Mouse (Mus musculus): ENCODE measurements around the gene Pomgnt1. TPM values are rescaled to one million over a fixed set of nuclear protein-coding genes. Genes with fewer than 3 reads are reported as not detected.
A peak's percentile ranks its signal among the peaks of the same experiment; 100 is the strongest.

Gene Pomgnt1
- total RNA-seq (2021): 10 to 100 TPM; 69.3 to 71.5 TPM
- long read RNA-seq, experiment 1, transcript Pomgnt1-203 (22 exons, 2,719 nt): major isoform, 195 of 223 reads
- long read RNA-seq, experiment 1, partial matches to known transcripts: 5 of 223 reads
- long read RNA-seq, experiment 1, other reads (novel, unspliced or antisense): 23 of 223 reads
- long read RNA-seq, experiment 2, transcript Pomgnt1-203 (22 exons, 2,719 nt): major isoform, 147 of 185 reads
- long read RNA-seq, experiment 2, partial matches to known transcripts: 6 of 185 reads
- long read RNA-seq, experiment 2, other reads (novel, unspliced or antisense): 29 of 185 reads

DNA sequence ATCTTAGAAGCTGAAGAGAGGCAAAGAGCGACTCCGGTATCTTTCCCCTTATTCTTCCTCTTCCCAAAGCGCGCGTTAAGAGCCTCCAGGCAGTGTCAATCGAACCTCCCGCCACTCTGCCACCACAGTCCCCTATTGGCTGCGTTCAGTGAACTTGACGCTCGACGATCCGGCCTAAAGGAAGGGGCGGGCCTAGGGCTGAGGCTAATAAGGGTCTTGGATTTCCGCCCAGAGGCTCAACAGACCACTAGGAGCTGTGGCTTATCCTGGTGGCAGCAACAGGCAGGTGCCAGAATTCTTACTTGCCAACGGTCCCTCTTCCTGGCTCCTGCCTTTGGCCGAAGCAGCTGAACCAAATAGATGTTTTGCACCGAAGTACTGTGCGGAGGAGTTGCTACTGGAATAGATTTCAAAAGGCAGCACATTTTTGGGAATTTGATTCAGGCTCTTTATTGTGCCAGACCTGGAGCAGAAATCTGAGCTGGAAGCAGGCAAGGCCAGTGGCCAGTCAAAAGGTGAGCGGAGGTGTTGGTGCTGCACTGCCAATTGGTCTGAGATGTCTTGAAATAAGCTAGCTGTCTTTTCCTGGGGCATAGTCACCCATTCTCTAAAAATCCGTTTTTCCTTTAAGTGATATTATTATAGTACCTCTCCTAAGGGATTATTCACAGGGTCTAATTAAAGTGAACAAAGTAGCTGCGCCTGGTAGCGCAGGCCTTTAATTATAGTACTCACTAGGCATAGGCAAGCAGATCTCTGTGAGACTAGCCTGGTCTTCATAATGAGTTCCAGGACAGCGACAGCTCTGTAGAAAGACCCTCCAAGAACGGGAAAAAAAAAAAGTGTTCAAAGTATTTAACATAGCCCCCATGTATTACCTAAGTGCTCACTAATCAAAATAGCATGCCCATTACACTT, at the start of gene Pomgnt1, which contains the start of gene Rad54l:
TSS of gene Pomgnt1 (plus strand) at position 239 of the 918 bp plus-strand sequence.
TSS of gene Rad54l (minus strand) at position 89 of the 918 bp plus-strand sequence.
- intact Hi-C loops (cut with DNase I): no loop called here
- peak; percentile 74 to 80 for DNase-seq (ENCODE audit: low spot score in 2 of 2)

DNA sequence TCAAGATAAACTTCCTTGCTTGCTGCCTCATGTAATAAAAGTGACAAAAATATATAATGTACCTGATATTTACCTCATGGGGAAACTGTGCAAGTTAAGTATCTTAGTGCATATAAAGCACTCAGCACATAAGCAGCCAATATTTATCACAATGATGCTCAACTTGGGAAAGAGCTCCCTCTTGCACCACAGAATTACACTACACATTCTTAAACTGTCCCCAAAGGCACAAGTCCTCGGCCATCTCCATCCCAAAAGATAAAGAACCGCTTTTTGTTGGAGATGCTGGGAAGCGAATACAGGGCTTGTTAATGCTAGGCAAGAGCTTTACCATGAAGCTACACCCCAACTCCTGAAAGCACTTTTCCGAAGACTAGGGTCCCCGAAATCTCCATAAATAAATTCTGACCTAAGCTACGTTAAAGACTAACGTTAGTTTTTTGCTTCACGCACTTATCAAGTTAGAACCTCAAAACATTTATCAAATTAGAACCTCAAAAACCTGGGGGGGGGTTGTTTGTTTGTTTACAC, 49.4 kb upstream of the Pomgnt1 start:
- intact Hi-C loops (cut with DNase I): no loop called here
- no peak for DNase-seq (ENCODE audit: low spot score in 2 of 2)

DNA sequence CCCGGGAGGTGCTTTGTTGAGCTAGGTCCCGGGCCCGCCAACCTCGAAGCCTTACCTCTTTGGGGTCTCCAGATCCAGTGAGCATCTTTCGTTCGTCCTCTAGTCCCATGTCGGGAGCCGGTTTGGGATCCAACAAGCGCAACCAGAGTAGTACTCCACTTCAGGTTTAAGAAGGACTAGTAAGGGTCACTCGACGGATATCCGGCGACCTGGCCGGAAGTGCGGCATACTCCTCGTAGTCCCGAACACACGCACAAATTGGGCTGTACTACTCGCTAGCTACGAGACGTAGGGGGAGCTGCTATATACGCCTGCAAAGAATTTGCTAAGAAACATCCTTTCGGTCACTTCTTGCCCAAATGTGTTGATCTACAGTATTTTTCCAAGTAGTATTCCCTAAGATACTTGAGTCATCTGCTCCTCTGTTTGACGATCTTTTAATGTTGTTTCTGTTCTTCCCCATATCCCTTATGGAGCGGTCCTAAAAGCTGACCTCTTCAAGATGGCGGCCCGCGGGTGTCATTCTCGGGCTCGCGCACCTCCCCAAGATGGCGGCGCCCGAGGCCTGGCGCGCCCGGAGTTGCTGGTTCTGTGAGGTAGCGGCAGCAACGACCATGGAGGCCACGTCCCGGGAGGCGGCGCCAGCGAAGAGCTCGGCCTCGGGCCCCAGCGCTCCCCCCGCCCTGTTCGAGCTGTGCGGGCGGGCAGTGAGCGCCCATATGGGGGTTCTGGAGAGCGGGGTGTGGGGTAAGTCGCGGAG, 48.6 kb upstream of the Pomgnt1 start, which contains the start of the genes Uqcrh and Lrrc41:
TSS of gene Uqcrh (minus strand) at position 211 of the 760 bp plus-strand sequence.
TSS of gene Lrrc41 (plus strand) at position 409 of the 760 bp plus-strand sequence.
- DNase-seq (ENCODE audit: low spot score in 2 of 2): peak; percentile 97
- intact Hi-C loops (cut with DNase I): no loop called here

DNA sequence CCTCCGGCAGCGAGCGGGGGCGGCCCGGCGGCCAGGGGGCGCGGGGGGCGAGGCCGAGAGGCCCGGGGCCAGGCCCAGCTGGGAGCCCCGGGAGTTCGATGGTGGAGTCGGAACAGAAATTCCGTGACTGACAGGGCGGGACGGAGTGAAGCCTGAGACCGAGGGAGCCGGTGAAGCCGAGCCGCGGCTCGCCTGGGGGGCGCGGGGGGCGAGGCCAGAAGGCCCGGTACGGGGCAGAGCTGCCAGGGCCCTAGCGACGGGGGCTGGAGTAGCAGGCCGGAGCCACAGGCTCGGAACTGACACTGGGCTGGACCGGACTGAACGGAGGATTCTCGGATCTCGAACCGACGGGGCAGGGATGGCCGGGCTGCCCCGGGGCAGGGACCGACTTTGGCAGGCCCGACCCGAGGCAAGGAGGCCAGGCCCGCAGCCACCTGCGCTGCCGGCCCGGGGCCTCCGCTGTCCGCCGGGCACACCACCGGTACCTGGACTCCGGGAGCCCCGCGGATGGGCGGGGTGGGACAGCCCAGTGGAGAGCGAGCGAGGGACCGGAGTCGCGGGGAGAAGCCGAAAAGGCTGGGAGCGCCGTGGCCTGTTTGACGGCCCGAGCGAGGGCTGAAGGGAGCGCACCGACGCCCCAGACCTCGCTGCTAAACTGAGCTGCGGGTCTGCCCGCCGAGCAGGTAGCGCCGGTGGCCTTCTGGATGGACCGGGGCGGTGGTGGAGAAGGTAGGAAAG, 47.8 kb upstream of the Pomgnt1 start:
- intact Hi-C loops (cut with DNase I): no loop called here
- DNase-seq (ENCODE audit: low spot score in 2 of 2): peak; percentile 56 to 59

- DNase-seq (ENCODE audit: low spot score in 2 of 2): peak in 1 of 2 experiments; percentile 30
- intact Hi-C loops (cut with DNase I): no loop called here
These were observed 47.0 kb upstream of the Pomgnt1 start for GRCm38 (mm10) chr4:116076369-116077231.

GRCm38 (mm10) chr4:116077240-116078095, 46.2 kb upstream of the Pomgnt1 start:
- intact Hi-C loops (cut with DNase I): no loop called here

GRCm38 (mm10) chr4:116088510-116089249, 35.0 kb upstream of the Pomgnt1 start:
- intact Hi-C loops (cut with DNase I): no loop called here
- no peak for DNase-seq (ENCODE audit: low spot score in 2 of 2)

More at GRCm38 (mm10) chr4:116077240-116078095, 46.2 kb upstream of the Pomgnt1 start:
- no peak for DNase-seq (ENCODE audit: low spot score in 2 of 2)

DNA sequence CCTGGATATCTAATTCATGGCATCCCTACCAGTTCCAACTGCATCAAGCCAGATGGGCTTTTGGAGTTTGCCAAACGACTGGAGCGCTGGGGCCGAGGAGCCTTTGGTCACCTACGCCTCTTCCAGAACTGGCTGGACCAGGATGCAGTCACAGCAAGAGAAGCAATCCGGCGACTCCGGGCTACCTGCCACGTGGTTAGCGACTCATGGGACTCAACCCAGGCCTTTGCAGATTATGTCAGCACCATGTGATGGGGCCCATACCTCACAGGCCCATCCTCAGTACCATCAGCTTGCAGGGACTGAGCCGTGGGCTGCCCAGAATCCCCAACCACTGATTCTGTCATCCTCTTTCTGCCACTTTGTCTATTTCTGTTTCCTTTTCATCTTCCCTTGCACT, 27.3 kb upstream of the Pomgnt1 start:
- intact Hi-C loops (cut with DNase I): no loop called here
- no peak for DNase-seq (ENCODE audit: low spot score in 2 of 2)

GRCm38 (mm10) chr4:116097211-116097610, 26.4 kb upstream of the Pomgnt1 start:
- DNase-seq (ENCODE audit: low spot score in 2 of 2): no peak
- intact Hi-C loops (cut with DNase I): no loop called here

GRCm38 (mm10) chr4:116100959-116101358, 22.7 kb upstream of the Pomgnt1 start:
- no peak for DNase-seq (ENCODE audit: low spot score in 2 of 2)
- intact Hi-C loops (cut with DNase I): no loop called here

- DNase-seq (ENCODE audit: low spot score in 2 of 2): peak in 1 of 2 experiments; percentile 33
- intact Hi-C loops (cut with DNase I): no loop called here
These were observed 18.4 kb upstream of the Pomgnt1 start for GRCm38 (mm10) chr4:116105278-116105677.

GRCm38 (mm10) chr4:116110695-116111094, 12.9 kb upstream of the Pomgnt1 start:
- no peak for DNase-seq (ENCODE audit: low spot score in 2 of 2)
- intact Hi-C loops (cut with DNase I): no loop called here

DNA sequence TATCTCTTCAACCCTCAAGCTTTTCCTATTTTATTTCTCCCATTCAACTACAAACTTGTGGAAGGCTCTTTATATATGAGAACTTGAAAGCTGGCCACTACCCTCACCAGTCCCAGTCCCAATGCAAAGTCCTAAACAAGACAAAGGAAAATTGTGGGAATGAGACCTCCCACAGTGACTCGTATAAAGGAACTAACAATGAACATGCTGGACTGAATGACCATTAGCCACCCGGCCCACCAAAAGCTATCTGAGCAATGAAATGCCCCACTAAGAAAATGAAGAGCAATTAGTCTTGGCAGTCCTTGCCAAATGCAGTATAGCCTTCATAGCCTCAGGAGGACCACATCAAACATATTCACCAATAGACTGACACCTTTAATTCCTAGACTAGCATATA, 12.2 kb upstream of the Pomgnt1 start:
- intact Hi-C loops (cut with DNase I): no loop called here

GRCm38 (mm10) chr4:116122762-116123161, 878 bp upstream of the Pomgnt1 start:
- intact Hi-C loops (cut with DNase I): no loop called here
- DNase-seq (ENCODE audit: low spot score in 2 of 2): no peak

More for the DNA sequence above, 12.2 kb upstream of the Pomgnt1 start:
- no peak for DNase-seq (ENCODE audit: low spot score in 2 of 2)

GRCm38 (mm10) chr4:116125803-116126386, 2.3 kb downstream of the Pomgnt1 start:
- intact Hi-C loops (cut with DNase I): no loop called here
- no peak for DNase-seq (ENCODE audit: low spot score in 2 of 2)

GRCm38 (mm10) chr4:116127956-116128355, 4.3 kb downstream of the Pomgnt1 start:
- DNase-seq (ENCODE audit: low spot score in 2 of 2): no peak
- intact Hi-C loops (cut with DNase I): no loop called here
